Mouse (Mus musculus): Measurements from ENCODE around the gene Mafk. TPM values are rescaled to one million over a fixed set of nuclear protein-coding genes. Genes with fewer than 3 reads are reported as not detected.

Gene Mafk
- total RNA-seq, 2 experiments from 2014 or later = 12.9 to 17.5 TPM

DNA sequence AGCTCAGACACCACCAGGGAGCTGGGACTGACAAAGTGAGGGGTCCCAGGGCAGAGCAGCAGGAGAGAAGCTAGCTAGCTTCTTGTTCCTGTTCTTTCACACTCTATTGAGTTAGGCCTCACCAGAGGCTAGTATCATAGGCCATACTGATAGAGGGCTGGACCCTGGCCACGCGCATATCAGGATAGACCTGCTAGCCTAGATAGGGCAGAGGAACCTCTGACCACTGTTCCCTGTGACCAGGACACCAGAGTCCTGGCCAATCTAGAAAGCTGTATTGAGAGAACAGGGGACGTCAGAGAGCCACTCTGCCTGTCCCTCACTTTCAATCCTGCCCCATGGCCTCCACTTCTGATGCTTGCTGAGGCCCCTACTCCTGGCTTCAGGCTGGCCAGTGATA, 26.7 kb downstream of the Mafk start:
- DNase-seq = no peak

DNA sequence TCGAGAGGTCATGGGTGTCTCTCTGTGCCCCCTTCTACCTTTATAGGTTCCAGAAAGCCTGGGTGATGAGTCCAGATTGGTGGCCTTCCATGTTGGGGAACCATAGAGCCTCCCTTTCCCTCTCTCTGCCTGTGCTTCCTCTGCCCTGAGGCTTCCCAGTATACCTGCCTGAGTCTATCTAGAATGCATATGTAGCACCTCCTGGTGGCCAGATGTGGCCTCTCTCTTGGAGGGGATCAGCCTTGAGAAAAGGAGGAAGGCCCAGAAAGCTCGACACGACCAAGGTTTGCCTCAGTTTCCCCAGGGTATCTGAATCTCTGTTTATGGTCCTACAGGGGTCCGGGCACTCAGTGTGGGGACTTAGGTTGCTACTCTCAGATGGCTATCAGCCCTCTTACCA, 27.5 kb downstream of the Mafk start:
- DNase-seq = no peak

DNA sequence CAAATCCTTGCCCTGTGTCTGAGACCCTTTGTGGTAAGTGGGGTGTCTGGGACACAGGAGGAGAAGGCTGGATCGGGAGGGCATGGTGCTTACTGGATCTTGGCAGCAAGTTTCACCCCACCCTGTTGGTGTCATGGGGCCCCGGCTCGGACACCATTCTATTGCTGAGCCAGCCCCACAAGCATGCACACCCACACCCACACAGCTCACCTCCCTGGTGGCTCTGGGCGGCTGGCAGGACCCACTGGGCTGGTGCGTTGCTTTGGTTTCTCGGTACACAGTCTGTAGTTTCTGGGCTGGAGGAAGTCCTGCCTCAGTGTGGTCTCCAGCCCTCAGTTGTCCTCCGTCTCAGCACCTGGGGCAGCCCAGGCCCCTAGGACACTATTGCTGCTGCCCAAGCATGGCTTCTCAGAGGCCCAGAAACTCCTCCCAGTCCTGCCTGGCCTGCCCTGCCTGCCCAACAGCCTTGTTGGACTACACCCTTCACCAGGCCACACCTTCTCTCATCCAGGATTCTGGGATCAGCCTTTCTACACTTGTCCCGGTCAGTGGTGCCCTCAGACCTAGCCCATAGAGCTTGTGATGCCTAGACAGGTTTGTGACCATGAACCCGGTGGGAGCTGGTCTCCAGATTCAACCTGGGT, 28.3 kb downstream of the Mafk start, which contains the start of gene Tmem184a:
Gene Tmem184a (minus strand): TSS at position 380 of the 644 bp plus-strand sequence.
- DNase-seq = no peak

DNA sequence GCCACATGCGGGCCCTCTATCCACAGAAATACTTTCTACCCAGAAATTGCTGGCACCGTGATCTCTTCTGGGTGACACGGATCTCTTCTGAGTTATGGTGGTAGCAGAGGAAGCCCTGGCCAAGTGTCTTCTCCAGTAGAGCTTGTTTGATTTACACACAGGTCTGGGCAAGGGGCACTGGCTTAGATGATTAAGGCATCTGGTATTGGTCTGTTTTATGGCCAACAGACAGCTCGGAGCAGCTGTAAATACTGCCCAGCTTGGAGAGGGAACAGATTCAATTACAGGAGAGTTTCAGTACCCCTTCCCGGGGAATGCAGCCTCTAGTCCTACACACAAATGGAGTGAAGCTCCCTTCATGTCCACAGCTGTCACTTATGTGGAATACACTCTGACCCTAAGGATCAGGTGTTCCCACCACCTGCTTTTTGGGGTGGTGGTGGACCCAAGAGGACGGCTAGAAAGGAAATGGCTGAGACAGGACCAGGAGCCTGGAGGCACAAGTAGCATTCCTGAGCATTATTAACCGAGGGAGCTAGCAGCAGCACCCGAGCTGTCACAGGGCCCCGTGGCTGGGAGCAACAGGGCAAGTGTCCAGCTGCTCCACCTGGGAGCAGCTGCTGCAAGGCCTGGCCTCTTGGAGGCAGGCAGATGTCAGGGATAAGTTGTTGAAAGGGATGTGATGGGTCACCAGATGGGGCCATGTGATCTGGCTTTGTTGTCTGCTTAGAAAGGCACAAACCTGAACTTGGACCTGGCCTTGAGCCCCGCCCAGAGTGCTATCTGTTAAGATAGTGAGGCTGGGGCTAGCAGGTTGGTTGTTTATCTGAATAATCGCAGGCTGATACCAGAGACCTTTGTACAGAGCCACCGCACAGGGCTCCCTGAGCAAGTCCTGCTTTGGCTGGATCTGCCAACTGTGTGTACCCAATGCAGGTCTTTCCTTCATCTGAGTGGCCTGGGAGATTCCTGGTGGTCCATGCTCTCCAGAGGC, 30.4 kb downstream of the Mafk start:
- DNase-seq = no peak

DNA sequence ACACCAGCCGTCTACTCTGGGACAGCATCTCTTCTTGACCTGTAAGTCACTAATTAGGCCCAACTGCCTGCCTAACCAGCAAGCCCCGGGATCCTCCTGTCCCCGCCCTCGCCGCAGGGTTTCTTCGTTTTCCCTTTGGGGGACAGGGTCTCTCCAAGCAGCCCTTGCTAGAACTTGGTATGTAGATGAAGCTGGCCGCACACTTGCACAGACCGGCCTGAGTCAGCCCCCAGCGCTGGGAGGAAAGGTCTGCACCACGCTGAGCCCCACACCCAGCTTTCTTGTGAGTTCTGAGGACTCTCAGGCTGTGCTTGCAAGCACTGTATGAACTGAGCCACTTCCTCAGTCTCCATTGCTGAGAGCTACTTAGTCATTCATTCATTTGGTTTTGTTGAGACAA, 33.2 kb downstream of the Mafk start:
- DNase-seq = no peak

DNA sequence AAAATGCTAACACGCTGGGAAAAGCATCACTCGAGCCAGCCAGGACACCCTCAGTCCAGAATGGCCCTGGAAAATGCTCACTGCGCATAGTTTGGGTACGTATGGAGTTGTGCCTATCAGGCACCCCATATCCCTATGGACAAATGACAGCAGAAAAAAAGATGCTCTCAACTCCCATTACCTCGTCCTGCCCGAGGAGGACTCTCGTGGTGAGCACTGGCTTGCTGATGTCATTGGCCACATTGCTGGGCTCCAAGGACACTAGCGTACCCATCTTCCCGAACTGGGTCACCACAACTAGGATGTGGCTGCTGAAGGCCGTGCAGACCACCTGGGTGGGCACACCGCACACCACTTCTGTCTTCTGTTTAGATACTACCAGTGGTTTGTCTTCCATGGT, 34.6 kb downstream of the Mafk start:
- no peak for DNase-seq

DNA sequence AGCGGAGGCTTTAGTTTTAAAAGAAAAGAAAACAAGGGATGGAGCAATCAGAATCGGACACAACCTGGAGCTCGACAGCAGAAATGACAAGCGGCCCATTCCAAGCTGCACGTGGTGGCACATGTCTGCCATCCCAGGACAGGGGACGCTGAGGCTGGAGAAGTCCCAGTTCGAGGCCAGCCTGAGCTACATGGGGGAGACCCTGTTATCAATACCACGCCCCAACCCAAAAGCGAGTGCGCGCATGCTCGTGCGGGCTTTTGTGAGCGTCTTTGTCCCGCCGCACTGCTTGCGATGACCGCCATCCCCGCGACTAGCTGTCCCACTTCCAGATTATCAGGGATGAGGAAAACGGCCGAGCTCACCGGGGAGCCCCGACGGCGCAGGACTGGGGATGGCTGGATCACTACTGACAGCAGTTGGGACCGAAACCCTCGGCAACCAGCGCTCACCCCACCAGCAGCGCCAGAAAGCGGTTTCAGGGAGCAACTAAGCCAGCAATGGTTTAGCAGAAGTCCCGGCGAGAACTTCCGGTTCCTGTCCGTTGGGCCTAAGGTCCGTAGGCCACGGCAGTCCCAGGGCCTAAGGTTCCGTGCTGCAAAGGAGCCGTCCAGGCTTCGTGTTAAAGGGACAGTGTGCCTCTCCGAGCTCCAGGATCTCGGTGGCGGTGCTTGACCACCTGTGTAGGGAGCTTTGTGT, 35.2 kb downstream of the Mafk start, which contains the start of the genes Gm26938 and Psmg3:
Gene Gm26938 (minus strand): TSS at position 51 of the 699 bp plus-strand sequence.
Gene Psmg3 (minus strand): TSS at position 529 of the 699 bp plus-strand sequence.
- DNase-seq = peak; percentile 87

DNA sequence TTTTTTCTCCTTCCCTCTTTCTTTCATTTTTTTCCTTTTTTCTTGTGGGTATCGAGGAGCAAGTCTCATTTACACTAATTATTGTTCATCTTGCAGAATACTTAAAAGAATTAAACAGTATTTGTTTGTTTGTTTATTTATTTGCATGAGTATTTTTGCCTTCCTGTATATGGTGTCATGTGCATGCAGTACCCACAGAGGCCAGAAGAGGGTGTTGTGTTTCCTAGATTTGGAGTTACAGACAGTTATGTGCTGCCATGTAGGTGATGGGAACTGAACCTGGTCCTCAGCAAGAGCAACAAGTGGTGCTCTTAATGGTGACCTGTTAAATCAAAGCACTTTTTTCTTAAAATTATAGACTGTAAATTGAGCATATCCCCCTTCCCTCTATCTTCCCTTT, 36.3 kb downstream of the Mafk start:
- DNase-seq = no peak

DNA sequence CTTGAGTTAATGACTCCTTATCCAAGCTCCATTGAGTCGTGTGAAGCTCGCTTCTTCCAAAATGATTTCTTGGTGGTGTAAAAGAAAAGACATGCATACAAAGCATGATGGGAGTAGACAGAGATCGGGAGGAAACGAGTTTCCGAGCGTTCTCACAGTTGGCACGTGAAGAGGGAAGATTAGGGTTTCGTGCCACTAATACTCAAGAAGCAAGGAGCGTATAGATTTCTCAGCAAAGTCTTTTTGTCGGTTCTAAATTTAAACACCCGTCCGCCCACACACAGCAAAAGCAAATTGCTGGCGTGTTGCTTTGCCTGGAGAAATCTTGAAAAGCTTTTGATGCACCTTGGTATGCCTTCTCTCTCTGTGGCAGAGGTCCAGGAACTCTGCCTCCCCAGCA, 38.1 kb downstream of the Mafk start:
- DNase-seq = no peak

DNA sequence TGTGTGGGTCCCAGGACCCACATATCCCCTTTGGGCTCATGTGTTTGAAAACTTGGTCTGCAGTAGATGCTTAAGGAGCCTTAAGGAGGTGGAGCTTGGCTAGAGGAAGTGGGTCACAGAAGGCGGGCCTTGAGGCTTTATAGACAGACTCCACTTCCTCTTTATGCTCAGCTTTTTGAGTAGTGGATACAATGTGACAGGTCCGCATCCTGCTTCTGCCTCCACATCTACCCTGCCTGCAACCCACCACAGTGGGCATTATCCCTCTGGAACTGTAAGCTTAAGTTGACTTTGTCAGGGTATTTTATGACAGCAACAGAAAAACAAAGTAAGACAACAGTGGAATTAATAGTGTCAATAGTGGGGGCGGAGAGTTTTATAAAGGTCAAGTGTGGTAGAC, 39.4 kb downstream of the Mafk start:
- DNase-seq = no peak

DNA sequence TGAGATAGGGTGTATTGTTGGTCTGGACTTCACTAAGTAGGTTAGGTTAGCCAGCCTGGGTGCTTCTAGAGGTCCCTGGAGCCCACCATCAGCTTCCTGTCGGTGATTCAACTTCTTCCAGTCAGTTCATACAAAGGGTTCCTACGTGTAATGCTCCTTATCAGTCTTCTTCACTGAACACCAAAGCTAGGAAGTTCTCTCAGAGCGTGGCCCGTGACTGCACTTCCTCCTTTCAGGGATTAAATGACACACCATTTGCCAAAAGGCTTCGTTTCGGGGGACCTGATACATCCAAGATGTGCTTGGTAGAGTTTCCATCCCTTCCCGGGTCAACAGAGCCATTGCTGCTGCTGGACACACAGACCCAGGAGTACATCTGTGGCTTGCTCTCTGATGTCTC, 40.8 kb downstream of the Mafk start:
- no peak for DNase-seq

DNA sequence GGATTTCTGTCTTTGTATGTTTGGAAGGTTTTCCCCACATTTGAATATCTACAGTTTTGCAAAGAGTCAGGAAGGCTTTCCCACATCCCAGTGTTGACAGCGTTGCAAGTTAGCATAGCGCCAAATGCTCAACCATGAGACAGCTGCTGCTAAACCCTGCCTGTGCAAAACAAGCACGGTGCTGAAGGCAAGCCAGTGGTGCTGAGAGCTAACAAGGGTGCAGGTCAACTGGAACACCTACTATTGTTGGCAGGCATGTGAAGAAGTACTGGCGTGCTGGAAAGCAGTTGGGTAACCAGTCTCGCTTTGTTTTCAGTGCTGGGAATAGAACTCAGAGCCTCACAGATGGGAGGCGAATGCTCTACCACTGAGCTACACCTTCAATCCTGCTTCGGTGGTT, 44.4 kb downstream of the Mafk start:
- no peak for DNase-seq

DNA sequence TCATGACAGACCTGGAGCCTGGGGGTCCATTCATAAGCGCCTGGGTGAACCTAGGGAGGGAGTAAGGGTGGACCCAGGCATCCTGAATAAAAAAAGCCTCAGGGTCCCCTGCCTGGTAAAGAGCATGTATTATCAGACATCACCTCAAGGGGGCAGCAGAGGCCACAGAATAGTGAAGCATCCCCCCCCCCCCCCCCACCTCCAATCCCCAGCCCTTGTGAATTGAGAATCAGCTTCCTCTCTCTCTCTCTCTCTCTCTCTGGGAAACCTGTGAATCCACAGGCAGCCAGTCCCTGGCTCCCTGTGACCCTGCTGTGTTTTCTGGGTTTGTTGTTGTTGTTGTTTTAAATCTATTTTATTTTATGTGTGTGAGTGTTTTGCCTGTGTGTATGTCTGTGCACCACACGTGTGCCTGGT, 47.2 kb downstream of the Mafk start:
- no peak for DNase-seq

DNA sequence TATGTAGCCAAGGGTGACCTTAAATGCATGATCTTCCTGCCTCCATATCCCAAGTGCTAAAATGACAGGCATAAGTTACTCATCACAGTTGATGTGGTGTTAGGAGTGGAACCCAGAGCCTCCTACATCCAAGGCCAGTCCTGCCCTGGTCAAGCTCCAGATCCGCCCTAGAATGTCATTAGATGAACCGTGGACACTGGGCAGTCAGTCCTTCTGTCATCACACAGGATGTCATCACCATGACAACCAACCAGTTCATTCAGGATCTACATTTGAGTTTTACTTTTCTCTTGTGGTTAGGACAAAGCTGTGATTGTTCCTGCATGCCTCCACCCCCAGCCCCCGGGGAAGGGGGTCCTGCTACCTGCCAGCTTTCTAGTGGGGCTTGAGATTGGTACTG, 47.8 kb downstream of the Mafk start:
- no peak for DNase-seq

DNA sequence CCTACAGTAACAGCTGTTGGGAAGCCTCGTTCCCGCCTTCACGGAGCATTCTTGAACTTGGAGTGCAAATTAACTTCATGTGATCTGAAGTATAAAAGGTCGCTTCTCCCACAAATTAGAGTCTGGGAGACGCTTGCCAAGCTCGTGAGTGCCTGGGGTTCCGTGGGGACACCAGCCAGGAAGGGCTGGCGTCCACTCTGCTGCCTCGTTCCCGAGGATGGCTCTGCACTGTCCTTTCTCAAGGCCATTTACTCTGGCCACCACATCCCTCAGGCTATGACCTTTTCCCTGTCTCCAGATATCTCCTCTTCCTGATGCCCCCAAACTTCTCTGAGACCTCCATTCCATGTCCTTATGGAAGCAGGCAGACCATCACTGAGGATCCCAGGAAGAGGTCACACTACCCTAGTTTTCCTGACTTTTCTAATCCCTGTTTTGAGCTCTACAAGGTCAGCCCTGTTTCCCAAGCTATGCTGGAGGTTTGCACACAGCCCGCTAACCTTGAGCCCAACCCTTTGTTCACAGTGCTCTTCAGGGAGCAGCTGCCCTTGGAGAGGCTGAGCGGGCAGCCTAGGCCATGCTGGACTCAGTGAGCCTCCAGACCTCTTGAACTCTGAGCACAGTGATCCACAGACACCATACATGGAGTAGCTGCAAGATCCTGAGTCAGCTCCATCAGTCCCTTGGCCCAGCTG, 58.5 kb downstream of the Mafk start:
- no peak for DNase-seq

Small RNA genes lying within 50 kb of the gene (microRNA-seq; reads per million reads assigned to microRNA genes)
- gene Mir7037 (ENCODE audit: borderline replicate concordance in 2 of 2) = 0 reads per million in 2 experiments

Other genes with a start within 250 kb of the Mafk start
- gene Uncx, start 248.0 kb upstream of the Mafk start, total RNA-seq (2021) = not detected
- gene Micall2, start 55.2 kb upstream of the Mafk start, total RNA-seq (2021) = 1 to 10 TPM in 1 of 2 experiments, under 1 TPM in 1; 0.64 to 1.3 TPM
- gene Ints1, start 15.8 kb upstream of the Mafk start, total RNA-seq (2021) = 10 to 100 TPM; 25.6 to 32.1 TPM
- under 1 TPM; 0.80 to 0.87 TPM for gene Tmem184a, start 28.4 kb downstream of the Mafk start, total RNA-seq (2021)
- gene Gm26938, start 34.9 kb downstream of the Mafk start, total RNA-seq (2021) = not detected
- gene Psmg3, start 35.4 kb downstream of the Mafk start, total RNA-seq (2021) = 1 to 10 TPM; 7.4 to 9.2 TPM
- not detected for gene Elfn1, start 116.4 kb downstream of the Mafk start, total RNA-seq (2021)